Mouse (Mus musculus): ENCODE results near the gene Rlf.

DNA sequence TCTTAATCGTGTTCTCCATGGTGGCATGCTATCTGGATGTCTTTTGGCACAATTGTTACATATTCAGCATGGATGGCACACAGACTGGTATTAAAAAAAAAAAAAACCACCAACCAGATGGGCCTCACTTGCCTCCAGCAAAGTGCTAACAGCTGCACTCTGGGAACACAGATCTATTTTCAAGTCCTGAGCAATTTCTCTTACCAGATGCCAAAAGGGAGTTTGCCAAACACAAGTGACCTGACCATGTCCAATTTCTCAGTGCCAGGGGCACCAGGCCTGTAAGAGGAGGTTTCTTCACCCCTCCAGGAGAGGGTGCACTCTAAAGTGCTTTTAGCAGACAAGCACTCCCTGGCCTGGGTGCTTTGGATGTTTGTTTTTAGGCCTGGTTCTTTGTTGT lies 12.2 kb upstream of the Rlf start:
- TF ChIP-seq POLR2A (IDR thresholded peaks at IDR 0.05; ENCODE audit: low read depth, low read length): no peak
- TF ChIP-seq CTCF (IDR thresholded peaks at IDR 0.05; ENCODE audit: extremely low read depth, insufficient read depth, insufficient read length, insufficient replicate concordance): no peak
